Mouse (Mus musculus) thymus, postnatal 0 days (tissue): ENCODE results near the gene Klra10. TPM values are rescaled to one million over a fixed set of nuclear protein-coding genes. Genes with fewer than 3 reads are reported as not detected.
"Not testable (repeated sequence)": the region's sequence is repeated elsewhere in the genome, so short reads cannot be mapped to it uniquely, and the experiment has no call there.

Experiments used
- DNase-seq: peaks from one replicate; pipeline ENCODE4 v3.0.0-alpha.2; 2015; ENCODE audit warnings: low spot score
- polyA plus RNA-seq: library from polyadenylated mRNA; unstranded; fragments of >200 nt; fragmentation: Nextera tagmentation; extraction: Ambion mirVana; gene quantifications from 2 replicates; pipeline ENCODE4 v1.2.1, GENCODE M21; 2015

The Klra10 gene
- polyA plus RNA-seq, result not detected in 2 replicates

- not testable (repeated sequence) for DNase-seq
Observed at GRCm38 (mm10) chr6:130281828-130282227, at the start of gene Klra10. TSS of gene Klra10 (minus strand) at chr6:130281928.

GRCm38 (mm10) chr6:130287984-130288649 is 6.4 kb upstream of the Klra10 start:
- no peak for DNase-seq

GRCm38 (mm10) chr6:130255326-130255725 is 26.4 kb downstream of the Klra10 start:
- no peak for DNase-seq

GRCm38 (mm10) chr6:130237536-130237935 is 44.2 kb downstream of the Klra10 start:
- DNase-seq, result no peak

GRCm38 (mm10) chr6:130236635-130237034 is 45.1 kb downstream of the Klra10 start:
- DNase-seq, result no peak

- no peak for DNase-seq
Observed at GRCm38 (mm10) chr6:130233222-130233621, 48.5 kb downstream of the Klra10 start, which contains the start of gene Klra7. TSS of gene Klra7 (minus strand) at chr6:130233322.

Other genes starting within 250 kb of the Klra10 start
- not detected in 2 replicates for gene Klra4, start 214.7 kb downstream of the Klra10 start, polyA plus RNA-seq
- not detected in 2 replicates for gene Klra8, start 152.0 kb downstream of the Klra10 start, polyA plus RNA-seq
- not detected in 2 replicates for gene Klra9, start 88.8 kb downstream of the Klra10 start, polyA plus RNA-seq
- gene Klra7, start 48.6 kb downstream of the Klra10 start, polyA plus RNA-seq, result 0.23 TPM in 1 of 2 replicates, not detected in the other
- not detected in 2 replicates for gene Klra3, start 55.6 kb upstream of the Klra10 start, polyA plus RNA-seq
- gene Klra1, start 104.9 kb upstream of the Klra10 start, polyA plus RNA-seq, result not detected in 2 replicates